Mouse (Mus musculus) forebrain, postnatal 0 days (tissue): ENCODE results near the gene Erc2. TPM values are rescaled to one million over a fixed set of nuclear protein-coding genes. Genes with fewer than 3 reads are reported as not detected.

Experiments
- ATAC-seq: fragments of 200-750 bp; cut with Nextera tagmentation; 2 replicates; pipeline ENCODE4 v1.8.0; 2017; ENCODE audit warnings: mild to moderate bottlenecking, moderate library complexity
- DNase-seq: peaks from one replicate; pipeline ENCODE4 v3.0.0-alpha.2; 2015
- H3K27ac ChIP-seq: fragments of 300-500 bp; sonication (generic); 2 replicates; pipeline ENCODE4 v1.5.1; 2014; ENCODE audit warnings: low read depth, mild to moderate bottlenecking, antibody characterized with exemption, low read length, moderate library complexity, mixed read lengths
- H3K27me3 ChIP-seq: fragments of 300-500 bp; sonication (generic); 2 replicates; pipeline ENCODE4 v1.6.1; 2014; ENCODE audit warnings: mild to moderate bottlenecking, low read length, mixed read lengths; ENCODE audit not compliant: insufficient read depth
- H3K36me3 ChIP-seq: fragments of 300-500 bp; sonication (generic); 2 replicates; pipeline ENCODE4 v1.6.1; 2014; ENCODE audit warnings: mild to moderate bottlenecking, moderate library complexity; ENCODE audit not compliant: insufficient read depth
- H3K4me1 ChIP-seq: fragments of 300-500 bp; sonication (generic); 2 replicates; pipeline ENCODE4 v1.6.1; 2014; ENCODE audit warnings: antibody characterized with exemption; ENCODE audit not compliant: insufficient read depth
- H3K4me2 ChIP-seq: fragments of 300-500 bp; sonication (generic); 2 replicates; pipeline ENCODE4 v1.6.1; 2014; ENCODE audit warnings: low read depth, mild to moderate bottlenecking, moderate library complexity
- H3K4me3 ChIP-seq: fragments of 300-500 bp; sonication (generic); 2 replicates; pipeline ENCODE4 v1.5.1; 2014; ENCODE audit warnings: low read depth, low read length, mixed read lengths
- H3K9ac ChIP-seq: fragments of 300-500 bp; sonication (generic); 2 replicates; pipeline ENCODE4 v1.6.1; 2014; ENCODE audit warnings: mild to moderate bottlenecking
- H3K9me3 ChIP-seq: fragments of 300-500 bp; sonication (generic); 2 replicates; pipeline ENCODE4 v1.6.1; 2016; ENCODE audit warnings: low read length
- CTCF ChIP-seq: sonication (generic); IDR thresholded peaks from 2 replicates; pipeline ENCODE4 v1.5.1; 2016; ENCODE audit warnings: antibody characterized with exemption, control low read depth, low read depth
- WGBS: fragments of 180-500 bp; shearing (Covaris S2); extraction: QIAGEN DNeasy Blood & Tissue Kit; methylation state at CpG from one replicate; pipeline ENCODE4 v1.1.7; 2014; 5-methylcytosine and 5-hydroxymethylcytosine counted together
- polyA plus RNA-seq: library from polyadenylated mRNA; unstranded; fragments of >200 nt; fragmentation: Nextera tagmentation; extraction: Ambion mirVana; gene quantifications from 2 replicates; pipeline ENCODE4 v1.2.1, GENCODE M21; 2015
- total RNA-seq: library from RNA; depleted of rRNA; stranded (reverse); fragments of >200 nt; gene quantifications from 2 replicates; pipeline ENCODE4 v1.2.3, GENCODE M21; 2014

Erc2 gene
- total and polyA plus RNA-seq, 2 experiments from 2014 or later, result 106 to 117 TPM

GRCm38 (mm10) chr14:27784826-27785225 is 162.6 kb downstream of the Erc2 start:
- H3K36me3 ChIP-seq, result no peaks in the 10 kb centered on the region
- 90% methylated on average over 4 of the region's 4 CpGs for WGBS
- no peak overlapping the region for H3K9ac ChIP-seq
- H3K4me3 ChIP-seq, result no peak overlapping the region
- TF ChIP-seq CTCF, result no peak
- DNase-seq (no peak), ATAC-seq (no peak)
- no peaks in the 10 kb centered on the region for H3K4me1 ChIP-seq
- no peak overlapping the region for H3K4me2 ChIP-seq
- H3K9me3 ChIP-seq, result no peaks in the 10 kb centered on the region
- no peak overlapping the region for H3K27ac ChIP-seq
- no peaks in the 10 kb centered on the region for H3K27me3 ChIP-seq

GRCm38 (mm10) chr14:27785562-27785961 is 163.3 kb downstream of the Erc2 start:
- no peak for TF ChIP-seq CTCF
- WGBS, result 96% methylated on average over 2 of the region's 2 CpGs

GRCm38 (mm10) chr14:27789066-27789898 is 167.1 kb downstream of the Erc2 start:
- H3K4me1 ChIP-seq, result no peaks in the 10 kb centered on the region
- no peak overlapping the region for H3K4me3 ChIP-seq
- DNase-seq (no peak), ATAC-seq (no peak)
- H3K9ac ChIP-seq, result no peak overlapping the region
- H3K27me3 ChIP-seq, result no peaks in the 10 kb centered on the region
- no peaks in the 10 kb centered on the region for H3K36me3 ChIP-seq
- no peak overlapping the region for H3K27ac ChIP-seq
- TF ChIP-seq CTCF, result no peak
- no peak overlapping the region for H3K4me2 ChIP-seq
- no peaks in the 10 kb centered on the region for H3K9me3 ChIP-seq
- WGBS, result 81% methylated on average over 6 of the region's 6 CpGs

More at GRCm38 (mm10) chr14:27785562-27785961, 163.3 kb downstream of the Erc2 start:
- Histone ChIP-seq H3K4me1 (no peaks in the 10 kb centered on the region), H3K9me3 (no peaks in the 10 kb centered on the region), H3K27me3 (no peaks in the 10 kb centered on the region), H3K4me2 (no peak overlapping the region), H3K9ac (no peak overlapping the region), H3K4me3 (no peak overlapping the region), H3K27ac (no peak overlapping the region), H3K36me3 (no peaks in the 10 kb centered on the region)
- DNase-seq, result no peak
- ATAC-seq, result no peak

- Histone ChIP-seq H3K4me1 (no peaks in the 10 kb centered on the region), H3K27ac (no peak overlapping the region; the same call in 1 of the 2 replicates), H3K4me3 (no peak overlapping the region), H3K27me3 (no peaks in the 10 kb centered on the region), H3K4me2 (no peak overlapping the region), H3K9ac (no peak overlapping the region), H3K9me3 (no peaks in the 10 kb centered on the region), H3K36me3 (no peaks in the 10 kb centered on the region)
- DNase-seq (no peak), ATAC-seq (peak; percentile 66)
- TF ChIP-seq CTCF, result no peak
- 43% methylated on average over 11 of the region's 11 CpGs for WGBS
These were observed 176.1 kb downstream of the Erc2 start for GRCm38 (mm10) chr14:27798184-27798934.

GRCm38 (mm10) chr14:27800766-27801165 is 178.5 kb downstream of the Erc2 start:
- Histone ChIP-seq H3K4me1 (no peaks in the 10 kb centered on the region), H3K4me3 (no peak overlapping the region), H3K27me3 (no peaks in the 10 kb centered on the region), H3K9ac (no peak overlapping the region), H3K36me3 (no peaks in the 10 kb centered on the region), H3K4me2 (no peak overlapping the region), H3K9me3 (no peaks in the 10 kb centered on the region), H3K27ac (no peak overlapping the region)
- DNase-seq (peak; percentile 45), ATAC-seq (no peak)
- WGBS, result 47% methylated on average over 6 of the region's 6 CpGs
- TF ChIP-seq CTCF, result no peak

GRCm38 (mm10) chr14:27803961-27804360 is 181.7 kb downstream of the Erc2 start:
- Histone ChIP-seq H3K27ac (no peak overlapping the region), H3K9me3 (no peaks in the 10 kb centered on the region), H3K27me3 (no peaks in the 10 kb centered on the region), H3K36me3 (no peaks in the 10 kb centered on the region), H3K4me1 (no peaks in the 10 kb centered on the region), H3K9ac (no peak overlapping the region), H3K4me2 (no peak overlapping the region), H3K4me3 (no peak overlapping the region)
- peak; percentile 72 for DNase-seq
- TF ChIP-seq CTCF, result peak; percentile 98
- no peak for ATAC-seq
- 95% methylated on average over 3 of the region's 3 CpGs for WGBS

GRCm38 (mm10) chr14:27805064-27805463 is 182.8 kb downstream of the Erc2 start:
- H3K9ac ChIP-seq, result no peak overlapping the region
- DNase-seq (no peak), ATAC-seq (no peak)
- H3K27me3 ChIP-seq, result no peaks in the 10 kb centered on the region
- H3K4me2 ChIP-seq, result no peak overlapping the region
- H3K4me1 ChIP-seq, result no peaks in the 10 kb centered on the region
- WGBS, result 28% methylated on average over 13 of the region's 13 CpGs
- no peak overlapping the region for H3K27ac ChIP-seq
- no peaks in the 10 kb centered on the region for H3K9me3 ChIP-seq
- H3K36me3 ChIP-seq, result no peaks in the 10 kb centered on the region
- TF ChIP-seq CTCF, result no peak
- H3K4me3 ChIP-seq, result no peak overlapping the region
